Mouse (Mus musculus) liver, postnatal 0 days (tissue): ENCODE measurements at regions not wholly inside any gene's neighbourhood (a gene's known extent, or its start where the extent isn't known, plus 50 kb on each side); places are given as distances from the start of the nearest gene placed in this dataset.

ENCODE experiments used
- ATAC-seq: fragments of 200-750 bp; cut with Nextera tagmentation; 2 replicates; pipeline ENCODE4 v1.8.0; 2017; ENCODE audit warnings: mild to moderate bottlenecking, moderate library complexity
- DNase-seq: peaks from one replicate; pipeline ENCODE4 v3.0.0-alpha.2; 2016
- H3K27ac ChIP-seq: fragments of 300-500 bp; sonication (generic); 2 replicates; pipeline ENCODE4 v1.5.1; 2014; ENCODE audit warnings: antibody characterized with exemption, moderate library complexity, mild to moderate bottlenecking, low read depth
- H3K27me3 ChIP-seq: fragments of 300-500 bp; sonication (generic); 2 replicates; pipeline ENCODE4 v1.6.1; 2014; ENCODE audit warnings: low read length, control low read depth, mixed read lengths; ENCODE audit not compliant: insufficient read depth
- H3K36me3 ChIP-seq: fragments of 300-500 bp; sonication (generic); replicated peaks from 2 replicates; pipeline ENCODE4 v1.6.1; 2014; ENCODE audit warnings: mild to moderate bottlenecking, control low read depth, low read length, moderate library complexity, mixed read lengths; ENCODE audit not compliant: insufficient read depth
- H3K4me1 ChIP-seq: fragments of 300-500 bp; sonication (generic); 2 replicates; pipeline ENCODE4 v1.6.1; 2014; ENCODE audit warnings: antibody characterized with exemption, mild to moderate bottlenecking, control low read depth; ENCODE audit not compliant: insufficient read depth
- H3K4me2 ChIP-seq: fragments of 300-500 bp; sonication (generic); 2 replicates; pipeline ENCODE4 v1.6.1; 2014; ENCODE audit warnings: low read depth, mild to moderate bottlenecking, low read length, moderate library complexity, mixed read lengths
- H3K4me3 ChIP-seq: fragments of 300-500 bp; sonication (generic); 2 replicates; pipeline ENCODE4 v1.5.1; 2014; ENCODE audit warnings: low read depth, low read length
- H3K9ac ChIP-seq: fragments of 300-500 bp; sonication (generic); replicated peaks from 2 replicates; pipeline ENCODE4 v1.6.1; 2014; ENCODE audit warnings: mild to moderate bottlenecking, moderate library complexity
- H3K9me3 ChIP-seq: fragments of 300-500 bp; sonication (generic); 2 replicates; pipeline ENCODE4 v1.6.1; 2016; ENCODE audit warnings: mild to moderate bottlenecking, control low read depth, low read length, mixed read lengths
- CTCF ChIP-seq: sonication (generic); IDR thresholded peaks from 2 replicates; pipeline ENCODE4 v1.5.1; 2016; ENCODE audit warnings: antibody characterized with exemption, low read depth
- EP300 ChIP-seq: IDR thresholded peaks from 2 replicates; pipeline ENCODE4 v1.6.1; 2016; ENCODE audit warnings: antibody characterized with exemption, low read depth, mild to moderate bottlenecking
- WGBS: fragments of 180-500 bp; shearing (Covaris S2); extraction: QIAGEN DNeasy Blood & Tissue Kit; methylation state at CpG from one replicate; pipeline ENCODE4 v1.1.7; 2014; ENCODE audit not compliant: insufficient replicate concordance; 5-methylcytosine and 5-hydroxymethylcytosine counted together

DNA sequence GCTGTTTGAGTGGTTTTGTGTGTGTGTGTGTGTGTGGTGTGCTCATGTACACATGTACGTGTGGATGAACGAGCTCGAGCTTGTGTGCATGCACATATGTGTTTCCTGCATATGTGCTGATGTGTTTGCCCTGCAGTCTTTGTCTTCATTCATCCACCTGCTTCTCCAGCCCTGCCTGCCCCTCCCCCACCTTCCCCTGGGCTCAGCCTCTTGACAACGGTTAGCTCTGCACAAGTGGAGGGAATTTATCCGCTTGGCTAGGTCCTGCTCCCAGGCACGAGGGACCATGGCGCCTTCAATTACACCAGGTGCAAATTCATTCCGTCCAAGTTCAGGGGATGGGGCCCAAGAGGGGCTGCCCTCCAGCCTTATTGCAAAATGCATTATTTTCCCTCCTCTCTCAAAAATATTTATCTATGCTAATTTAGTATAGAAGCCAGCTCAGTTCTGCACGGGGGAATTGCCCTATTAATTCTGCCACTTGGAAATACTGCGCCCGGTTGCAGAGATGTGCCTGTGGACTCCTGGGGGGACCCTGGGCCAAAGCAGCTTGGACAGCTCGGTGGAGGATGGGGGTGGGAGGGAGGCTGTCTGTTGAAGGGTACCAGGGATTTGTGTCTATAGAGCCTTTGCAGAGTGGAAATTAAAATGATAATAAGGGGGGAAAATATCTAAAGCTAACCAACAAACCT lies 111.1 kb downstream of the Tpra1 start:
- H3K4me2 ChIP-seq, result no peak overlapping the region
- no peak overlapping the region for H3K9ac ChIP-seq
- H3K36me3 ChIP-seq, result no peaks in the 10 kb centered on the region
- H3K27me3 ChIP-seq, result no peaks in the 10 kb centered on the region
- no peak overlapping the region for H3K4me3 ChIP-seq
- no peaks in the 10 kb centered on the region for H3K9me3 ChIP-seq
- WGBS, result 53% methylated on average over 12 of the region's 12 CpGs
- DNase-seq (no peak), ATAC-seq (no peak)
- H3K27ac ChIP-seq, result no peak overlapping the region
- H3K4me1 ChIP-seq, result 0 out of 2 replicates have a peak, but pooled peaks cover 5% of the 10 kb centered on the region
- TF ChIP-seq EP300, result no peak

DNA sequence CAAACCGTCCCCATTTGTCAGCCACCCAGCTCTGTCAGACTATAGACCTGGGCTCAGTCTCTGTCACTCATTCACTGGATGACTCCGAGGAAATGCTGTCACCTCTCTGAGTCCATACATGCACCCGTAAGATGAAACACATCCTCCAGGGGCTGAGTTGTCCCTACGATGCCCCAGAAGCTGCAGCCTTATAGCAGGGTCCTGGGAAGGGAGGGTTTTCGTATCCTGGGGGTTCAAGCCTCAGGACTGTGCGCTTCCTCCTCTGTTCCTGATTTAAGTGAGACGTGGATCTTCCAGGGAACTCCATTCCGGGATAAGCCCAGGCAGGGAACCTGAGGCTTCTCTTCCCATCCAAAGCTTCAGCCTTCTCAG lies 111.6 kb downstream of the Tpra1 start:
- no peak for ATAC-seq
- Histone ChIP-seq H3K9me3 (no peaks in the 10 kb centered on the region), H3K4me1 (0 out of 2 replicates have a peak, but pooled peaks cover 3% of the 10 kb centered on the region), H3K9ac (no peak overlapping the region), H3K4me3 (no peak overlapping the region), H3K27me3 (no peaks in the 10 kb centered on the region), H3K36me3 (no peaks in the 10 kb centered on the region), H3K27ac (no peak overlapping the region), H3K4me2 (no peak overlapping the region)
- TF ChIP-seq EP300 (no peak), CTCF (no peak)
- 65% methylated on average over 8 of the region's 8 CpGs for WGBS
- no peak for DNase-seq

- ATAC-seq (no peak), DNase-seq (no peak)
- no peaks in the 10 kb centered on the region for H3K4me1 ChIP-seq
- no peaks in the 10 kb centered on the region for H3K9me3 ChIP-seq
- TF ChIP-seq CTCF (peak; percentile 38), EP300 (no peak)
- H3K4me3 ChIP-seq, result no peak overlapping the region
- no peak overlapping the region for H3K4me2 ChIP-seq
- WGBS, result 41% methylated on average over 11 of the region's 11 CpGs
- H3K27ac ChIP-seq, result no peak overlapping the region
- H3K36me3 ChIP-seq, result no peaks in the 10 kb centered on the region
- no peak overlapping the region for H3K9ac ChIP-seq
- H3K27me3 ChIP-seq, result 0 out of 2 replicates have a peak, but pooled peaks cover 2% of the 10 kb centered on the region
These were observed 122.1 kb downstream of the Tpra1 start for GRCm38 (mm10) chr6:89024101-89024650.

DNA sequence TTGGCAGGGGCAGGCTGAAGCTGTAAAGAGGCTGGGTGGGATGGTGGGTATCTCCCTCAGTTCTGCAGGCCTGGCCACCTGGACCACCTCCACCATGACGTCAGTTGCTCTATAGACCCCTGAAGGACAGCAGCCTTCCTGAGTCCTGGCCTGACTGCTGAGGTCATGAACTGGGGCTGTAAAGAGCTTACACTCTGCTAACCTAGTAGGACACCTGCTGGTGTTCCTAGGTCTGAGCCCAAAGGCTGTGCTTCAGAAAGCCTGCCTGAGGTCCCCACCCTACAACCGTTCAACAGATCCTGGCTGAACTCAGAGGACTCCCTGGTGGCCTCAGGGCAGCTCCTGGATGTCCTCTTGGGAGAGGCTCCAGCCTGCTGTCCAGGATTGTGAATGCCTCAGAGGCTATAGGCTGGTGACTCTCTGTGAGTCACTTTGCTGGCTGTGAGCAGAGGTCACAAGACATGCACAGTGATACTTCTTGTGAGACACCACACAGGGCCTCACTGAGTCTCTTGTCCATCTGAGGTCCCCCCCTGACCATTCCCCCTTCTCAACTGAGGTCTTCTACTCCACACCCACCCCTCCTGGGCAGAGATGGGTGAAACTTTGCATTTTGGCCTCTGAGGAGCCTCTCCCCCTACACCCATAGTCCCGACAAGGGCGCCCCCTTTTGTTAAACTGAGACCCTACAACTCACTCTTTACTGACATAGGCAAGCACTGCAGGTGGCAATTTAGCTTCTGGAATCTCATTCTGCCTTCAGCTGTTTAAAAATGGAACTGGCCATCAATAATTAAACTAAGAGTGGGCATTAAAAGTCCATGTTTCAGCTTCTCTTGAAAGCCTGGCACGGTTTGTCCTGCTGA lies 131.6 kb downstream of the Tpra1 start:
- Histone ChIP-seq H3K36me3 (no peaks in the 10 kb centered on the region), H3K4me1 (no peaks in the 10 kb centered on the region), H3K27me3 (0 out of 2 replicates have a peak, but pooled peaks cover 3% of the 10 kb centered on the region), H3K4me2 (no peak overlapping the region), H3K9ac (no peak overlapping the region), H3K4me3 (no peak overlapping the region), H3K9me3 (no peaks in the 10 kb centered on the region), H3K27ac (no peak overlapping the region)
- TF ChIP-seq CTCF (peak; percentile 24), EP300 (no peak)
- no peak for DNase-seq
- no peak for ATAC-seq
- WGBS, result 40% methylated on average over 5 of the region's 5 CpGs

DNA sequence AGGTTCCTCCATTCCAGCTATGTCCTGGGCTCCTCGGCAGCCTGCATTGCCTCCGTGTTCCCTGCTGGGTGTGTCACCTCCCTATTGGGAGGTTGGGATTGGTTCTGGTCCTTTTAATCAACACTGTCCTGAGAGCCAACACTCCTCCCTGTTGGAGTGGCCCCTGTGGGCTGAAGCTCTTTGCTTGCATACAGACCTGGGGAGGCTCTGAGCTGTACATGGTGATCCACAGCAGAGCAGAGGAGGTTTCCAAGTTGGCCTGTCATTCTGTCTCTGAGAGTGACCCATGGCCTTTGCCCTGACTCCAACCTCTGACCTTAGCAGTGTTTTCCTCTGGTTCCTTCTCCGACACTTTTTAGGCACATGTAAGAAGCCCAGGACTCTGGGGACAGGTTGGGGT lies 132.4 kb downstream of the Tpra1 start:
- no peaks in the 10 kb centered on the region for H3K4me1 ChIP-seq
- no peak overlapping the region for H3K4me3 ChIP-seq
- no peak overlapping the region for H3K9ac ChIP-seq
- TF ChIP-seq CTCF, result no peak
- no peak for TF ChIP-seq EP300
- H3K4me2 ChIP-seq, result no peak overlapping the region
- H3K27ac ChIP-seq, result no peak overlapping the region
- H3K36me3 ChIP-seq, result no peaks in the 10 kb centered on the region
- WGBS, result 61% methylated on average over 3 of the region's 3 CpGs
- H3K27me3 ChIP-seq, result 0 out of 2 replicates have a peak, but pooled peaks cover 3% of the 10 kb centered on the region
- DNase-seq, result no peak
- ATAC-seq, result no peak
- H3K9me3 ChIP-seq, result no peaks in the 10 kb centered on the region
